Mouse (Mus musculus): ENCODE measurements around the gene Med7.
"Not testable (repeated sequence)": the region's sequence is repeated elsewhere in the genome, so short reads cannot be mapped to it uniquely, and the experiment has no call there.

The Med7 gene

DNA sequence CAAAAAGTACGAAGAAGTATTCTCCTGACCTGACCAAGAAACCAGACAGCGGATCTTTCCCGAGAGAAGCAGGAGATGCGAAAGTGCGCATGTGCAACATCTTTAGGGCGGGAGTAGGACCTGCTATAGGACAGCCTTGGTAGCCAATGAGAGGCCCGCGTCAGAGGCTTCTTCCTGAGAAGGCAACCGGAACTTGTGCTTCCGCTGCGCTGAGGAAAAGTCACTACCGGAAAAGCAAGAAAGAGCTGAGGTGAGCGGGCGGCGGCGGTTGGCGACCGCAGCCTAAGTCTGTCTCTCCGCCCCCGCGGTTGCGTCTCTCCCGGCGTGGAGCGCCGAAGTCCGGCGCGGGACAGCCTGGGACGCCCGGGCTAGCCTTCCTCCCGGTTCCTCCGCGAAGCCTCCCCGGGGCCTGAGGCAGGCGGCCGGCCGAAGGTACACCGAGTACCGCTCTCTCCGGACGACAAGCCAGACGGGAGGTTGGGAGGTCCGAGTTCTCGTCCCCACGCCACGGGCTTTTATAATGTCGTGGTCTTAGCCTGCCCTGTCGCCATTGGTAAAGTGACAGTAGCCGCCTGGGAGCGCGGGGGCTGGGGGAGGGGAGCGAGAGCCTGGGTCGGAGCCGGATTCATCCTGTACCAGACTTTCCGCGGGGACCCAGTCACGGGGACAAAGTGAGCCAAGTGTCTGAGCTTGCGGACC lies at the start of gene Med7:
Med7 (plus strand) TSS at position 166 of the 699 bp plus-strand sequence.
- peak; percentile 96 for DNase-seq (ENCODE audit: low spot score)

DNA sequence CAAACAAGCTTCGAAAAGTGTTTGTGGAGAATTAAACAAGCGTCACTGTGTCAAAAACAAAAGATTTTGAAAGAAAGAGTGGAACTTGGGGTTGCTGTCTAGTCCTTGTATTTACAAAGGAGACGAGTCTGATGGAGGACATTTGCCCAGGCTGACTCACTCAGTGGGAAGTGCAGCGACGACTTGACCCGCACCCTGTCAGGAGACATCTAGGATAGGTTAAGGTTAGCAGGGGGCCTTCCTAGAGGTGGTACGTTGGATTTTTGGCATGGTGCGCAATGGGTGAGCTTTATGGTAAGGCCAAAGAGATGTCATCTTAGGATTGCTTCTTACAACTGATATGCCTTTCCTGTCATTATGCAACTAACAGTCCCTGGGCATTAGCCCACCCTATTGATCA lies 49.7 kb upstream of the Med7 start:
- DNase-seq (ENCODE audit: low spot score) = no peak

DNA sequence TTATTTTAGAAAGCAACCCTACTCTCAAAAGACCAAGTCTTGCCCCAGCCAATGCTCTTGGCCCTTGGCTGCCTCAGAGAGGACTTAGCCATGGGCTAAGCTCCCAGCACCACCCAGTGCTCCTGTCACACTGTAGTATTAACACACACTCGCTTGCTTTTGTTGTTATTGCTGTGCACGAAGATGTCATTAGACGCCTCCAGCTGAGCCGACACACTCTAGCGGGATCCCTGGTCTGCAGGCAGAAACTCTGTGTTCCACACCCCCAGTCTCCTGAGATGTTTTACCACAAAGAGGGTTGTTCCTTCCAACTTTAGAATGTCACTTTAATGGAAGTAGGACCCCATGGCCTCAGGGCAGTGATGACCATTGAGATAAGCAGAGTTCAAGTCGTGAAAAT lies 48.3 kb upstream of the Med7 start:
- no peak for DNase-seq (ENCODE audit: low spot score)

DNA sequence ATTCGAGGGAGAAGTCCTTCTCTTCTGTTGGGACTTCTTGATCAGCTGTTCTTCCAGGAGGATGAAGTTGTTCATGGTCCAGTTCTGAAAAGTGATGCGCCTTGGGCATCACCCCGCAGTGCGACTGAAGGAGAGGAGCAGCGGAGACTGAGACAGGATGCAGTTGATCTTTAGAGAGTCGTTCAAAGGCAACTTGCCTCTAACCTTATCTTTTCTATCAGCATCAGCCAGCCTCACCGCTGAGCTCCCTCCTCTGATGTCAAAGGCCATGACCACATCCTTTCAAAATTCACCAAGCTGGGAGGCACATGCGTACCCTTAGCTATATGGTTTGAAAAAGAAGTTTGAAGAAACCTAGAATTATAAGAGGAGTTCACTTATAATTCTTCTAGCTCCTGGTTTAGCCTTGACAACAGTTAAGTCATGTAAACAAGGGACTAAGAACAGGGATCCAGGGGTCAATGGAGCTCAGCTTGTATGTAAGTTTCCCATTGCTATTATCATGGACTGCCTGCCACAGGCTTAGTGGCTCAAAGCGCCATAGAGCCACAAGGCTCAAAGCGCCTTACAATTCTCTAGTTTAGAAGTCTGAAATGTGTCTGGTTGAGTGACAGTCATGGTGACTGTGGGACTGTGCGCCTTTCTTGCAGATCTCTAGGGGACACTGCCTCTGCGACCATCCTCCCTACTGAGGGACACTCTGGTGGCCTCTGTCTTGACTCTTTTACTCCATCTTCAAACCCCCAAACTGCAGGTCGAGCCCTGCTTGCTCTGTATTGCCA lies 47.2 kb upstream of the Med7 start, which contains the start of gene Itk:
Itk (minus strand) TSS at position 180 of the 782 bp plus-strand sequence.
- DNase-seq (ENCODE audit: low spot score) = no peak

DNA sequence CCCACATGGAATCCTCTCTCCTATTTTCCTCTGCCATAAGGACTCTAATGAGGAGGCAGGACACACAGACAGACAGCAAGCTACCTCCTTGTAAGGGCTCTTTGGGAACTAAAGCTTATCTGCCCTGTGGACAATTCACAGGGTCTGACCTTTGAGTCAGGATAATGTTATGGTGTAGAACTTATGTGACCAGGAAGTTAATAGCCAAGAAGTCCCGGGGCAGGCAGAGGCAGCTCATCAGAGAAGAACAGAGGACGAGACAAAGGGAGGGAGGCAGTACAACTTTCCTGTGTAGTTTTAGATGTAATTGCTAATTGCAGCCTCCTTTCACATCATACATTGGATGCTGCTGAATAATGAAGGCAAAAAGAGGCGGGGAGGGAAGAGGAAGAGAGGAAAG lies 46.1 kb upstream of the Med7 start:
- no peak for DNase-seq (ENCODE audit: low spot score)

DNA sequence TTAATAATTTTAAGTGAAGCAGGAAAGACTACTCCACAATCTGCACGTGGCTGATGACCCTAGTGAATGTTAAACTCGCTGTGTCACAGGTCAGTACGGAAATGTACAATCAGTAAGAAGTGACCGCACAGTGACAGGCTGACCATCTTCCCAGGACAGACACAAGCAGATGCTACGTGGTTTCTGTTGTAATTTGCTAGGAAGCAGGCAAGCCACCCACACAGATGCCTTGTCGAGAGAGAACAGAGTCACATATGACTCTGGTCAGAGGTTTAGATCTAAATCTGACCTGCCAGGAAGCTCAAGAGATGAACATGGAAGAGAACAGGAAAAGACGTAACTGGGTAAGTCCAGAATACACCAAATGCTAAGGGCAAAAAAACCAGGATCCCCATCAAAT lies 43.8 kb upstream of the Med7 start:
- DNase-seq (ENCODE audit: low spot score) = no peak

DNA sequence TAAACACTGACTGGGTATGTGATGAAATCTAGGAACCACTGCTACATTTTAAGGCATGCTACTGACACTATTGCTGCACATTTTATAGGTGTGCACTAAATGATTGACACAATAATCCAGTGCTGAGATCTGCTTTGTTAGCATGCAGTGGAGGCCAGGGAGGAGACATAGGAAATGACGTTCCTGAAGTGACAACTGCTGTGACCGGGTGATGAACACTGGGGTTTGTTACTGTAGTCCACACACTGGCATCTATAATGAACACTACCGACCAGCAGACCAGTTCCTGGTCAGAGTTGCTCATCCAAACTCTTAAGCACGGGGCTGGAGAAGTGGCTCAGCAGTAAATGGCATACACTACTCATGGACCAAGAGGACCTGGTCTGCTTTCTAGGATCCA lies 43.3 kb upstream of the Med7 start:
- DNase-seq (ENCODE audit: low spot score) = no peak

DNA sequence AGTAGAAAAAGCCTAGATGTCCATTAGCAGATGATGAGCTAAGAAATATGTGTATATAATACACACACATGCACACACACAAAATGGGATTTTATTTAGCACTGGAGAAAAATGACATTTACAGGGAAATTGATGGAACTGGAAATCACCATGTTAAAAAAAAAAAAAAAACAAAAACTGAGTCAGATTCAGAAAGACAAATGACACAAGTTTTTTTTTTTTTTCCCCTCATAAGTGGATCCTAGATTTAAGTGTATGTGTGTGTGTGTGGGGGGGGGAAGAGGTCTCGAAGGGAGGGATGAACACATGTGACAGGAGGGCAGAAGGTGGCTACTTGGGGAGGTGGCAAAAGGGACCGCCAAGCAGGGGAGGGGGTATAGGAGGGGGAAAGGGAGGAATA lies 41.6 kb upstream of the Med7 start:
- DNase-seq (ENCODE audit: low spot score) = no peak

DNA sequence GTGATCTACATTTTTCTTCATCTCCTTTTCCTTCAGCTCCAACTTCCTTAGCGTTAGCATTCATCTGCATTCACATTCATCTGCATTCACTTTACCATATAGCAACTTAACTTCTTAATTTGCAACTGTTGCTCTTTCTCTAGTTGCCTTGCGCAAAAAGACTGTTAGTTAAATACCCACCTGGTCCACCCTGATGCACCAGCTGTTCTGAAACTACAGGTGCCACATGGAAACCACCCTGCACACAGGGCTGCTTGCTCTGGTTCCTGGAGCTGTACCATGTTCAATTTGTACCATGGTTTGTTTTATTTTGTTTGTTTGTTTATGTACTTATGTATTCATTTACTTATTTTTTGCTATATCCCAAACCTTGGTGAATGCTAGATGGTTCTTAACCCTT lies 41.0 kb upstream of the Med7 start:
- no peak for DNase-seq (ENCODE audit: low spot score)

DNA sequence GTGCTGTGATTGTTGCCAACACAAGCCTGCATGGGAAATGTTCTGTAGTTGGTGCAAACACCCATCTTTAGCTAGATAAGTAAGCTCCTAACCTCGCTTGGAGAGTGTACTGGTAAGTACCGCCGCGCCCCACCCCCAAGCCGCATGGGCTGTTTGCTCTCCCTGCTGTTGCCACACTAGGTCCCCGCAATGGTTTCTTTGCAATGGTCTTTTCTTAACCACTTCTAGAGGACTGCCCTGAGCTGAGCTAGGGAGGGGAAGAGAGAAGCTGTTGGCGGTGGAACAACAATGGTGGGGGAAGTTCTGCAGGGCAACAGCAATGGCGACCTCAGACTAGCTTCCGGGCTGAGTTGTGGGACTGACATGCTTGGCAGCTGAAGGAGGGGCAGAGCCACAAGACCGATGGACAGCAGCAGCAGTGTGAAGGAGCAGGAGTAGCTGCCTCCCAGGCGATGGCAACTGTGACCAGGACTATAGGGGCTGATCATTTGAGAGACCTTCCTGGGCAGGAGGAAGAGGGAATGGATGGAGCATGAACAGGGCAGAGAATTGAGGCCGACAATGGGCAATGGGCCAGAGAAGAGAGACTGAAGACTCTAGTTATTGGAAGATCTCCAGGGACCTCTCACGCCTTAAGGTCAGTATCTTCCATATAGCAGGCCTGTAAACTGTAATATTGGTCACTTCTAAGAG lies 40.4 kb upstream of the Med7 start, which contains the start of gene Fam71b:
Fam71b (plus strand) TSS at position 393 of the 693 bp plus-strand sequence.
- DNase-seq (ENCODE audit: low spot score) = no peak

DNA sequence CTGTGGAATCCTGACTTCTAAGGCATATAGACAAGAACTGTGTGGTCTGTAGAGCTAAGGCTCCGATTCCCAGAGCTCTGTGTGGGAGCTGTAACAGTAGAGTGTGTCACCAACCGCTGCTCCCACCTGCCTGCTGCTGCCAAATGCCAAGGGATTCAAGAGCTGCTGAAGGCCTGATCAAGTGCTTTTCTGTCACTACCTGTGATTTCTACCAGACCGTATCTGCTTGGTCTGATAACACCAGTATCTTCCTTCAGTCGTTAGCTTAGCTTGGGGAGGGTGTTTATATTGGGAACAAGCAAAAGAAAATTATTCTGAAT lies 39.9 kb upstream of the Med7 start:
- DNase-seq (ENCODE audit: low spot score) = no peak

DNA sequence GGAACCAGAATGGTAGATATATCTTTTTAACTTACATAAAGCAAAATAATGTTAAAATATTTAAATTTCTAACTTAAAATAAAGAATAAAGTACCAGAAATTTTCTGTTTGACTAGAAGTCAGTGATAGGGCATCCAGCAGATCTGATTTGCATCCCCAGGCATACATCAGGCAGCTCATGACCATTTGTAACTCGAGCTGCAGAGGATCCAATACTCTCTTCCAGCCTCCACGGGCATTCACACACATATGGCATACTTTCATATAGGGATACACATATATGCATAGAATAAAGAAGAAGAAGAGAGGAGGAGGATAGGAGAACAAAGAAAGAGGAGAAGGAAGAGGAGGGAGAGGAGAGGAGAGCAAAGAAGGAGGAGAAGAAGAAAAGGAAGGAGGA lies 38.8 kb upstream of the Med7 start:
- DNase-seq (ENCODE audit: low spot score) = no peak

DNA sequence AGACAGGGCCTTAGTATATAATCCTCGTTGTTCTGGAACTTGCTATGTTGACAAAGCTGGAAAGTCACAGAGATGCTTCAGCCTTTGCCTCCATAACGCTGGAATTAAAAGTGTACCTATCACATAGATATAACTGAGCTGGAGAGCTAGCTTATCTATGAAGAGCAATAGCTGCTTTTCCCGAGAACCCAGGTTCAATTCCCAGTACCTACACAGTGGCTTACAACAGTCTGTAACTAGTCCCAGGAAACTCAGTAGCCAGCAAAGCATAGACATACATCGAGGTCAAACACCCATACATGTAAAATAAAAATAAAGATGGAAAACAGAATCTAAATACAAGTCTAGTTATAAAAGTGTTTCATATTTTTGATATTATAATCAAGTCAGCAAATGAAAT lies 38.3 kb upstream of the Med7 start:
- DNase-seq (ENCODE audit: low spot score) = no peak

DNA sequence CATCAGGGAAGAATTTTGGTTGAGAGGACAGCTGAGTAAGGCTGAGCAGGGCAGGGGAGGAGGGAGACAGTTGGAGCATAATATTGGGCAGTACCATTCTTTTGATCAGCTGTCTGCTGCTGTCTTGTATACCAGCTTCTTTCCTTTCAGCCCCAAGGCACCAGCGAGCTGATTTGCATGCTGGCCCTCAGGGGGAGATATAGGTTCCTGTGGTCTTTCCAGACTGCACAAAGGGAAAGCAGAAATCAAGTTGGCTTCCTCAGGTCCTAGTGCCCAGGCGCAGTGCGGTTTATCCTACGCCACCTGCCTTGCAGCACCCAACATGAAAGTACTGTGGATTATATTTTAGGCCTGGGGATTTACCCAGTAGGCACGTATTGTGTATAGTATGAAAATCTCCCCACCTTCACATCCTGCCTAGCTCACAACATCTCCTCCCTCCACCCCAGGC lies 37.8 kb upstream of the Med7 start:
- no peak for DNase-seq (ENCODE audit: low spot score)

DNA sequence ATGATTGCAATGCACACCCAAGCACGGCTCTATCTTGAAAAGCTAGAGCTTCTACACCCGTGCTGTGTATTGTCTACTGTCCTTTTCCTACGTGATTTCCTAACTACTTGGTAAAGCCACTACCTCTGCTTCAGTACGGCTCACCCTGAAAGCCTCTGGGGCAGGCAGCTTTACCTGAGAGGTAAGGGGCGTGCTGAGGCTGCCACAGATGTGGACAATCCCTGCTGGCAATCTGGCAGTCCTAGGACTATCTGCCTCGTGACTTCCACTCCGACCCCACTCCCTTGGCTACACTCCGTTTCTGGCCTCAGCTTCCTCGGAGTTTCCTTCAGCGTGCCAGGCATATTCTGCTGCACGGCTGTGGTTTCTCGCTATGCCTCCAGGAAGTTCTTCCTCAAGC lies 35.2 kb upstream of the Med7 start:
- DNase-seq (ENCODE audit: low spot score) = no peak

DNA sequence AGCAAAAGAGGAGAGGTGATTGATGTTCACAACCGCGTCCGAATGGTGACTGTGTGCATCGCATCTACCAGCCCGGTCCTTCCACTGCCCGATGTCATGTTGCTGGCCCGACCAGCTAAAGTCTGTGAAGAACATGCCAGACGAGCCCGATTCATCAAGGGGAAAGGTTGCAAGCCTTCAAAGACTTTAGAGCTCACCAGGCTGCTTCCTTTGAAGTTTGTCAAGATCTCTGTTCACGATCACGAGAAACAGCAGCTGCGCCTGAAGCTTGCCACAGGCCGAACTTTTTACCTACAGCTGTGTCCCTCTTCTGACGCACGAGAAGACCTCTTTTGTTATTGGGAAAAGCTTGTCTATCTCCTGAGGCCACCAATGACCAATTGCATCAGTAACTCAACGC lies 31.7 kb upstream of the Med7 start:
- DNase-seq (ENCODE audit: low spot score) = no peak

DNA sequence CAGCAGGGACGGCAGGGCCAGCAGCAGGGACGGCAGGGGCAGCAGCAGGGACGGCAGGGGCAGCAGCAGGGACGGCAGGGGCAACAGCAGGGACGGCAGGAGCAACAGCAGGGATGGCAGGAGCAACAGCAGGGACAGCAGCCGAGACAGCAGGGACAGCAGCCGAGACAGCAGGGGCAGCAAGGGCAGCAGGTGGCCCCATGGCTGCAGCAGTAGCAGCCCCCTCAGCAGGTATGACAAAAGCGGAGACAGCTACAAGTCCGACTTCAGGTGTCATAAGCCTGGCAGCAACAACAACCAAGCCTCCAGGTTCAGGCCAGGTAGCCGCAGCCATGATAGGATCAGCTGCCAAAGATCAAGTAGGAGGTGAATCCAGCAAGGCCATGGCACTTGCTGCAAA lies 30.0 kb upstream of the Med7 start:
- DNase-seq (ENCODE audit: low spot score) = no peak

DNA sequence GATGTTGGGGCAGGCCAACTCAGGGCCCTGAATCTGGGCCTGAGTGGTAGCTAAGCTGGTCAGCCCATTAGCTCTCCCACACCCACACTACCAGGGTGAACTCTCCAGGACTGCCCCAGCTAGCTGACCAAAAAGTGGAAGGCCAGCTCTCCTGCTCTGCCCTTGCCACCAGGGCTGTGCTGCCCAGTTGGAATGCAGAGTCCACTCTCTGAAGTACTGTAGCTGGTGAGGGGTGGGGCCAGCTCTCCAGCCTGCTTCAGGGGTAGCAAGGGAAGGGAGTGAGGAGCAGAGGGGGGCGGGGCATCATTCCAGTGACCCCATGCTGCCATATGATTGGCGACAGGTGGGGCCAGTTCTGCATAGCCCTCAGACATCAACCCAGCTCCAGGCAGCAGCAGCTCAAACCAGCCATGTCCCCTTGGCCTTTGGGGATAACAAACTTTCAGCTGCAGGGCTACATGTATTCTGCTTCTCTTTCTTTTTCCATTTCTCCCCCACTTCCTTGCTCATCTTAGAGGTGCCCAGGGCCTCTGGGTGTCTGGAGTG lies 26.6 kb upstream of the Med7 start:
- DNase-seq (ENCODE audit: low spot score) = no peak

DNA sequence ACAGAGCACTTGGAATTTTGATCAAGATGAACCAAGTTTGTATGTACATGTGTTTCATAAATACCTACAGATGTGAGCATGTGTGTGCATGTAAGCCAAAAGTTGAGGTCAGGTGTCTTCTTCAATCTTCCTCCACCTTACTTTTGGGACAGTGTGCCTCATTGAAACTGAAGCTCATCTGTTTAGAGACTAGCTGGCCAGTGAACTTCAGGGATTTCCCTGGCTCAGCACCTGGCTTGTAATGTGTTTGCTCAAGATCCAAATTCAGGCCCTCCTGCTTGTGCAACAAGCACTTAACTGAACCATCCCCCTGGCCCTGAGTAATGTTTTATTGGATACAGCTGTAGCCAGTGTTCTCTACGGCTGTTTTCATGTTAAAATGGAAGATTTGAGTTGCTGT lies 18.3 kb upstream of the Med7 start:
- DNase-seq (ENCODE audit: low spot score) = no peak

DNA sequence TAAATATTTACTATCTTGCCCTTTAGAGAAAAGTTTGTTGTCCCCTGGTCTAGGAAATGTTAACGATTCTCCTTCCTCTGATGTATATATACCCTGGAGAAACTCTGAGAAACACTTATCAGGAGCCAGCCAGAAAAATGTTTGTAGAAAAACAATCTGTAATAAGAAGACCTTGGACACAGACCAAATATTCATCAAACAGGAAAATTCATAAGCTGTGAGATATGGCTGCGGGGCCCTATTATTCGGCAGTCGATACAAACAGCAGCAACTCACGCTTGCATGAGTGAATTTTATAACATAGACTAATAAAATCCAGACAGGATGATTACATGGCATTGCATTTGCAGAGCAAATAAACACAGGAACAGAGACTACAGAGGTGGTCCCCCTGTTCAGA lies 17.9 kb upstream of the Med7 start:
- DNase-seq (ENCODE audit: low spot score) = no peak

DNA sequence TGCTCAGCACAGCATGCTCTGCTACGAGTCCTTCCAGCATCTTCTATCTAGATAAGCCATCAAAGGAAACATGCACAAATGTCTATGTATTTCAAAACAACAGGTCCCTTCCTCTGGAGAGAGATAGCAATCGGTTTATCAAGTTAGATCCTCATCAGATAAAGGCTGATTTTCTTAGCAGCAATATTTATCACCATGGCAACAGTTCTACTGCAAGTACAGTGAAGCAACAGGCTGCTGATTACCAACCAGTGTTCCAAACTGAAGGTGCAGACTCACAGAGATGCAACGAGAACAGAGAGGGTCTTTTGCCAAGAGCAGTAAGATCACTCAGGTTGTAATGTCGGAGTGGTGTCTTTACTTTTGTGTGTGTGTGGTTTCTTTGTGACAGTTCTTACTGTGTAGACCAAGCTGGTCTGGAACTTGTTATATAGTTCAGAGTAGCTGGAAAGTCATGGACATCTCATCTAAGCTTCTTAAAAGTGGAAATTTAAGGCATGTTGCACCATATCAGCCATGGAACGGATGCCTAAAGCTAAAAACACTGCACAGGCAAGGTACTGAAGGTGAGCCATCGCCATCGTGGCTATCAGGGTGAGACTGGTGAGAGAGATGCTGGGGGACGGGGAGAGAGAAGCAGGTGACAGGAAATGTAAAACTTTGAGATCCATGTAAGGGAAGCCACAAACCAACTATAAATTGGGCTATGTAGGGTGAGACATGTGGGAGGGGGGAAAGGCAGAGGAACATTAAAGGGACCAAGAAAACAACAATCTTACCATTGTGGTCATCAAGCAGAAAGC lies 15.4 kb upstream of the Med7 start:
- no peak for DNase-seq (ENCODE audit: low spot score)

DNA sequence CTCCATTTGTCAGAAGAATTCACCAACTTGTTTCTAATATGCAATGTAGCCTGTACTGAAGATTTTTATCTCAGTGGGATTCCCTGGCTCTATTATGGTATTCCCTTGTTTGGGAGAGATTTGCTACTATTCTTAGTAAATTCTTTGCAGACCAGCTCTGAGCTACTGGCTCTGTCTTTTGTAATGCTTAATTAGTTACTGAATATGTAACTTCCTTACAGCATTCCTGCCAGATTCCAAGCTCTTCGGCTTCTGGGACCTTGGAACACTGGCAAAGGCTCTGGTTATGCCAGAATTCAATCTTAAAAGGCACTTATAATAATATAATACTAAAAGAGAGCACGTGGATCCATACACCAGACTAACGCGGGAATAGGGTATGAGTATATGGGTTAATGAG lies 8.6 kb upstream of the Med7 start:
- not testable (repeated sequence) for DNase-seq (ENCODE audit: low spot score)

All from layer of hippocampus, adult 11-12 months (tissue).